24 mouse cellular contexts compared by ENCODE assay signal in the genomic region with DNA sequence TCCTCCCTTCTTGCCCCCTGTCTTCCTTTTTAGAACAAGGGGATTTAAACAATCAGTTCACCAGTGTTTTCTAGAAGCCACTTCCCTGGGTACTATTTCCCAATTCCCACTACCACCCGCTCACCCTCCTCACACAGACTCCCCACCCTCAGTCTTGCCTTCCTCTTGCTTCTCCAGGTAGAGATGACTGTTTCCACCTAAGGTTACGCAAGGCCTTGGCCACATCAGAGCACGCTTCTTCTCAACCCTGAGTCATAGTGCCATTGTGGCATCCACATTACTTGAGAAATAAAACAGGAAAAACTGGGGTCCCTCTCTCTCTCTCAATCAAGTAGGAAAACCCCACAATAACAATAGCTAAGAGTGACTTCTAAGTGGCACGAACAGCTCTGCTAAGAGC. TPM values are rescaled to one million over a fixed set of nuclear protein-coding genes. Genes with fewer than 3 reads are reported as not detected.
"Had no signal": no experiment of that assay in that cellular context is flagged by ENCODE, and none has a peak within 500 bp of the region (broad histone marks: within the 10 kb centered on the region; RNA-seq: fewer than 3 reads in every experiment).

No protein-coding gene starts in this region.

- H3K4me1 ChIP-seq: kidney, embryonic 15.5 days; liver, embryonic 13.5 days; midbrain, embryonic 10.5 days had no signal

- H3K27ac ChIP-seq: kidney, embryonic 15.5 days; left cerebral cortex, adult 2 months; liver, embryonic 13.5 days; midbrain, embryonic 10.5 days; stomach, postnatal 0 days had no signal

- H3K4me3 ChIP-seq: kidney, embryonic 15.5 days; left cerebral cortex, adult 2 months; liver, embryonic 13.5 days; megakaryocyte, embryonic 14.5 days; midbrain, embryonic 10.5 days had no signal

- H3K36me3 ChIP-seq: kidney, embryonic 15.5 days; liver, embryonic 13.5 days; midbrain, embryonic 10.5 days had no signal

- DNase-seq: kidney, adult 11 months; kidney, adult 8-10 months; kidney, postnatal 25 days; layer of hippocampus, postnatal 36 days; liver, embryonic 13.5 days; lung, adult 2 months; lung, postnatal 14 days; lung, postnatal 4 days; midbrain, embryonic 14.5 days; right cerebral cortex, adult 18-20 months; right cerebral cortex, postnatal 14 days; right cerebral cortex, postnatal 4 days; thymus, adult 2 months; thymus, postnatal 14 days; thymus, postnatal 4 days had no signal

- H3K27me3 ChIP-seq: kidney, embryonic 15.5 days; liver, embryonic 13.5 days had no signal

- H3K9me3 ChIP-seq: kidney, embryonic 15.5 days; liver, embryonic 13.5 days; megakaryocyte, embryonic 14.5 days; midbrain, embryonic 10.5 days had no signal

- H3K9ac ChIP-seq: kidney, embryonic 15.5 days; liver, embryonic 13.5 days had no signal

- H3K4me2 ChIP-seq: kidney, embryonic 15.5 days; liver, embryonic 13.5 days had no signal

RNA-seq across cellular contexts. Expression of gene Ankrd22, which starts 13.3 kb away (rescaled TPM):
- total RNA-seq: layer of hippocampus, postnatal 36 days; left cerebral cortex, adult 2 months; monocyte, adult 5-6 weeks had no signal
- polyA plus RNA-seq: limb, embryonic 11.5 days; liver, adult 2 months; midbrain, embryonic 14.5 days; neural tube, embryonic 14.5 days had no signal
